Mouse (Mus musculus): ENCODE measurements around the gene Gsg1l2. TPM values are rescaled to one million over a fixed set of nuclear protein-coding genes. Genes with fewer than 3 reads are reported as not detected.

Gsg1l2 gene
- polyA plus RNA-seq, 1 experiment from 2014 or later: not detected

- no peaks in the 10 kb centered on the region for H3K27me3 ChIP-seq
- H3K4me1 ChIP-seq: peaks cover 4% of the 10 kb centered on the region
- WGBS: 92% methylated on average over 6 of the region's 6 CpGs
- H3K9ac ChIP-seq: no peak overlapping the region
- no peak overlapping the region for H3K27ac ChIP-seq
- H3K36me3 ChIP-seq: no peaks in the 10 kb centered on the region
- H3K9me3 ChIP-seq: no peaks in the 10 kb centered on the region
- no peak overlapping the region for H3K4me2 ChIP-seq
- H3K4me3 ChIP-seq: no peak overlapping the region
- ATAC-seq (ENCODE audit: insufficient number of reproducible peaks, insufficient read depth, low FRiP score, low TSS enrichment, low read depth): no peak
Observed at GRCm38 (mm10) chr11:67821560-67821959, 47.2 kb downstream of the Gsg1l2 start.

- Histone ChIP-seq H3K27ac (no peak overlapping the region), H3K9me3 (no peaks in the 10 kb centered on the region), H3K4me3 (no peak overlapping the region), H3K27me3 (no peaks in the 10 kb centered on the region), H3K4me1 (peaks cover 4% of the 10 kb centered on the region; the same call in 1 of the 2 replicates), H3K9ac (no peak overlapping the region), H3K4me2 (no peak overlapping the region), H3K36me3 (no peaks in the 10 kb centered on the region)
- WGBS: 42% methylated on average over 12 of the region's 12 CpGs
- ATAC-seq (ENCODE audit: insufficient number of reproducible peaks, insufficient read depth, low FRiP score, low TSS enrichment, low read depth): no peak
Observed at GRCm38 (mm10) chr11:67828360-67829059, 54.1 kb downstream of the Gsg1l2 start.

- H3K4me2 ChIP-seq: no peak overlapping the region
- H3K27ac ChIP-seq: no peak overlapping the region
- WGBS: 67% methylated on average over 6 of the region's 6 CpGs
- no peak overlapping the region for H3K9ac ChIP-seq
- no peaks in the 10 kb centered on the region for H3K27me3 ChIP-seq
- H3K36me3 ChIP-seq: no peaks in the 10 kb centered on the region
- H3K9me3 ChIP-seq: no peaks in the 10 kb centered on the region
- H3K4me1 ChIP-seq: peaks cover 4% of the 10 kb centered on the region; the same call in 1 of the 2 replicates
- no peak for ATAC-seq (ENCODE audit: insufficient number of reproducible peaks, insufficient read depth, low FRiP score, low TSS enrichment, low read depth)
- H3K4me3 ChIP-seq: no peak overlapping the region
Observed at GRCm38 (mm10) chr11:67829530-67829929, 55.1 kb downstream of the Gsg1l2 start.

GRCm38 (mm10) chr11:67831820-67832219 is 57.4 kb downstream of the Gsg1l2 start:
- Histone ChIP-seq H3K9ac (no peak overlapping the region), H3K27ac (no peak overlapping the region), H3K27me3 (no peaks in the 10 kb centered on the region), H3K36me3 (no peaks in the 10 kb centered on the region), H3K4me3 (no peak overlapping the region), H3K4me2 (no peak overlapping the region), H3K4me1 (peaks cover 4% of the 10 kb centered on the region; the same call in 1 of the 2 replicates), H3K9me3 (no peaks in the 10 kb centered on the region)
- 76% methylated on average over 5 of the region's 5 CpGs for WGBS
- ATAC-seq (ENCODE audit: insufficient number of reproducible peaks, insufficient read depth, low FRiP score, low TSS enrichment, low read depth): no peak

GRCm38 (mm10) chr11:67835408-67836078 is 61.1 kb downstream of the Gsg1l2 start:
- Histone ChIP-seq H3K4me2 (no peak overlapping the region), H3K4me1 (no peaks in the 10 kb centered on the region), H3K9me3 (no peaks in the 10 kb centered on the region), H3K27ac (no peak overlapping the region), H3K9ac (no peak overlapping the region), H3K27me3 (no peaks in the 10 kb centered on the region), H3K36me3 (no peaks in the 10 kb centered on the region), H3K4me3 (no peak overlapping the region)
- WGBS: 85% methylated on average over 10 of the region's 10 CpGs
- ATAC-seq (ENCODE audit: insufficient number of reproducible peaks, insufficient read depth, low FRiP score, low TSS enrichment, low read depth): no peak

Other genes with a start within 250 kb of the Gsg1l2 start
- not detected in 2 replicates for gene Rcvrn, start 79.3 kb upstream of the Gsg1l2 start, polyA plus RNA-seq (2015; fragmentation: Nextera tagmentation; extraction: Ambion mirVana)
- 0.25 TPM in 1 of 2 replicates, not detected in the other for gene Glp2r, start 3.5 kb upstream of the Gsg1l2 start, polyA plus RNA-seq (2015; fragmentation: Nextera tagmentation; extraction: Ambion mirVana)
- gene Dhrs7c, start 23.6 kb downstream of the Gsg1l2 start, polyA plus RNA-seq (2015; fragmentation: Nextera tagmentation; extraction: Ambion mirVana): 0.33 and 0.49 TPM in 2 replicates
- 0.93 and 1.3 TPM in 2 replicates for gene Usp43, start 147.5 kb downstream of the Gsg1l2 start, polyA plus RNA-seq (2015; fragmentation: Nextera tagmentation; extraction: Ambion mirVana)
- gene Cfap52, start 191.0 kb downstream of the Gsg1l2 start, polyA plus RNA-seq (2015; fragmentation: Nextera tagmentation; extraction: Ambion mirVana): 0.63 and 0.66 TPM in 2 replicates
- 62.1 and 68.1 TPM in 2 replicates for gene Stx8, start 191.6 kb downstream of the Gsg1l2 start, polyA plus RNA-seq (2015; fragmentation: Nextera tagmentation; extraction: Ambion mirVana)

Measured in embryonic facial prominence, embryonic 13.5 days (tissue).